Mouse (Mus musculus): ENCODE results near the gene Tbc1d22a. TPM values are rescaled to one million over a fixed set of nuclear protein-coding genes. Genes with fewer than 3 reads are reported as not detected.
A peak's percentile ranks its signal among the peaks of the same experiment; 100 is the strongest.
"Not testable (repeated sequence)": the region's sequence is repeated elsewhere in the genome, so short reads cannot be mapped to it uniquely, and the experiment has no call there.

Tbc1d22a gene
- polyA plus RNA-seq, 1 experiment from 2014 or later = 13.8 TPM

GRCm38 (mm10) chr15:86184071-86184470 is 30.2 kb upstream of the Tbc1d22a start:
- H3K27me3 ChIP-seq = peaks cover 5% of the 10 kb centered on the region; the same call in 1 of the 2 replicates
- H3K4me1 ChIP-seq = peaks cover 52% of the 10 kb centered on the region
- H3K36me3 ChIP-seq = no peaks in the 10 kb centered on the region
- no peak for ATAC-seq (ENCODE audit: low FRiP score)
- WGBS = 69% methylated on average over 5 of the region's 5 CpGs
- peak overlapping the region; percentile 92 for H3K4me3 ChIP-seq
- no peak overlapping the region for H3K27ac ChIP-seq
- peak overlapping the region; percentile 86 for H3K4me2 ChIP-seq (replicated peaks)
- peak overlapping the region; percentile 96; the same call in 1 of the 2 replicates for H3K9ac ChIP-seq
- H3K9me3 ChIP-seq (replicated peaks) = no peaks in the 10 kb centered on the region

DNA sequence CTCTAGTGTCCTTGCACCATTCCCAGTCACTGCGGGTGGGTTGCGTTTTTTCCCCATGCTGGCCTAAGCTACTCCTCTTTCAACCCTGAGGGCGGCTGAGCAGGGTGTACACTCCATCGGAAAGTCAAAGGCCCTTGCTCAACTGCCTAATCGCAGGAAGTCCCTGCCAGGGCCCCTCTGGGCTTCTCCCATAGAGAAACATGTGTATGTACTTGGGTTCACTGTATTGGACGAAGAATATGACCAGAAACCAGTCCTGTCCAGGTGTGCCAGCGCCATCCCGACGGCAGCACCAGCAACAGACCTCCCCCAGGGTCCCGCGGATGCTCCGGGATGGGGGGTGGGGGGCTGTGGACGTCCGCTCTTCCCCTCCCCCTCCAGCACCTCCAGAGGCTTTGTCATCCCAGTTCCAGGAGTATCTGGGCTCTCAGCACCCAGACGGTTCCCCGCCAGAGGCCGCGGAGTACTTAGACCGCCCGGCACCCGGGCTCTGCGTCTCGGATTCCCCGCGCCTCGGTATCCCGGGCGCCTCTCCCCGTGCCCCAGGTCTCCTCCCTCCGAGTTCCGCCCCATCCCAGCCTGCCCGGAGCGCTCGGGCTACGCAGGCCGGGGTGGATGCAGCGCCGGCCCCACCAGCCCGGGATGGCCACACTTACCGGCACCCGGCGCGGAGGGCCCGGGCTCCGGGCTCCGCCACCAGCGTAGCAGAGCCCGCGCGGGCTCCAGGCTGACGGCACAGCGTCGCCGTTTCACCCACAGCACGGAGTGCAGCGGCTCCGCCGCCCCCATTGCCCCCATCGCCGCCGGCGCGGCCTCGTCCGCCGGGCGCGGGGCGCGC is 29.2 kb upstream of the Tbc1d22a start:
- H3K27ac ChIP-seq = peak overlapping the region; percentile 90
- H3K4me1 ChIP-seq = peaks cover 55% of the 10 kb centered on the region
- H3K4me3 ChIP-seq = peak overlapping the region; percentile 92
- peak overlapping the region; percentile 96 for H3K9ac ChIP-seq
- whole genome bisulfite sequencing = under 1% methylated on average over 63 of the region's 70 CpGs
- peak; percentile 38 for ATAC-seq (ENCODE audit: low FRiP score)
- H3K4me2 ChIP-seq (replicated peaks) = peak overlapping the region; percentile 86
- H3K36me3 ChIP-seq = no peaks in the 10 kb centered on the region
- peaks cover 5% of the 10 kb centered on the region; the same call in 1 of the 2 replicates for H3K27me3 ChIP-seq
- no peaks in the 10 kb centered on the region for H3K9me3 ChIP-seq (replicated peaks)

- Histone ChIP-seq H3K9me3 (replicated peaks) (no peaks in the 10 kb centered on the region), H3K4me2 (replicated peaks) (peak within 1 kb of the TSS; percentile 86), H3K4me3 (peak within 1 kb of the TSS; percentile 92), H3K9ac (peak within 1 kb of the TSS; percentile 96), H3K27ac (peak within 1 kb of the TSS; percentile 90), H3K27me3 (peaks cover 5% of the 10 kb centered on the region; the same call in 1 of the 2 replicates), H3K4me1 (peaks cover 55% of the 10 kb centered on the region), H3K36me3 (no peaks in the 10 kb centered on the region)
- peak; percentile 55 for ATAC-seq (ENCODE audit: low FRiP score)
- 4% methylated on average over 36 of the region's 43 CpGs for WGBS
Measured at GRCm38 (mm10) chr15:86185689-86186569, 28.3 kb upstream of the Tbc1d22a start, which contains the start of gene Cerk. Gene Cerk (minus strand): TSS chr15:86186141.

DNA sequence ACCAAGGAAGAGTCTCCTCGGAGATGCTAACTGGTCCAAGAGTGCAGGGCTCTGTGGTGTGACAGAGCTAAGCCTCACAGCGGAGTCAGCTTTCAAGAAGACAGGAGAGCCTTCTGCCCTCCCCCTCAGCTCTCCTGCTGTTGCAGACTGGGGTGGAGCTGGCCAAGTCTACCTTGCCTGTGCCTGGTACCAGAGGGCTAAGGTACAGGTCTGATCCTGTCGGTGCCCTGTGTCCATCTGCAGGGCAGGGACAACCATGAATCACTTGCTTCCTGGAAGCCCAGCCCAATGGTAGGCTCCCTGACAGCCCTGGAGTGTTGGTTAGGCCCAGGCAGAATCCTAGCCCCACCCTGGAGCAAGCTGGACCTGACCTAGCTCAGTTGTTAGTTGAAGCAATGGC is 27.6 kb upstream of the Tbc1d22a start:
- no peaks in the 10 kb centered on the region for H3K9me3 ChIP-seq (replicated peaks)
- no peak for ATAC-seq (ENCODE audit: low FRiP score)
- H3K4me3 ChIP-seq = no peak overlapping the region
- H3K27me3 ChIP-seq = peaks cover 5% of the 10 kb centered on the region; the same call in 1 of the 2 replicates
- no peak overlapping the region for H3K27ac ChIP-seq
- H3K36me3 ChIP-seq = no peaks in the 10 kb centered on the region
- WGBS = 55% methylated on average over 3 of the region's 3 CpGs
- H3K4me2 ChIP-seq (replicated peaks) = 0 out of 2 replicates have a peak overlapping the region, but pooled peaks have one; percentile 86
- peaks cover 54% of the 10 kb centered on the region for H3K4me1 ChIP-seq
- no peak overlapping the region for H3K9ac ChIP-seq

GRCm38 (mm10) chr15:86188186-86188585 is 26.1 kb upstream of the Tbc1d22a start:
- Histone ChIP-seq H3K9me3 (replicated peaks) (no peaks in the 10 kb centered on the region), H3K4me2 (replicated peaks) (no peak overlapping the region), H3K4me3 (no peak overlapping the region), H3K27me3 (peaks cover 5% of the 10 kb centered on the region; the same call in 1 of the 2 replicates), H3K4me1 (peaks cover 42% of the 10 kb centered on the region), H3K36me3 (no peaks in the 10 kb centered on the region), H3K27ac (peak overlapping the region; percentile 66), H3K9ac (no peak overlapping the region)
- peak; percentile 57 for ATAC-seq (ENCODE audit: low FRiP score)
- WGBS = 14% methylated on average over 5 of the region's 5 CpGs

GRCm38 (mm10) chr15:86188746-86189470 is 25.4 kb upstream of the Tbc1d22a start:
- 0 out of 2 replicates have a peak, but pooled peaks have one; percentile 18 for ATAC-seq (ENCODE audit: low FRiP score)
- peak overlapping the region; percentile 66 for H3K27ac ChIP-seq
- no peak overlapping the region for H3K9ac ChIP-seq

GRCm38 (mm10) chr15:86190387-86190786 is 23.9 kb upstream of the Tbc1d22a start:
- Histone ChIP-seq H3K36me3 (no peaks in the 10 kb centered on the region), H3K4me3 (no peak overlapping the region), H3K9me3 (replicated peaks) (no peaks in the 10 kb centered on the region), H3K4me2 (replicated peaks) (no peak overlapping the region), H3K4me1 (peaks cover 27% of the 10 kb centered on the region), H3K9ac (no peak overlapping the region), H3K27ac (no peak overlapping the region), H3K27me3 (peaks cover 5% of the 10 kb centered on the region; the same call in 1 of the 2 replicates)
- no peak for ATAC-seq (ENCODE audit: low FRiP score)
- 75% methylated on average over 3 of the region's 3 CpGs for WGBS

More at GRCm38 (mm10) chr15:86188746-86189470, 25.4 kb upstream of the Tbc1d22a start:
- no peak overlapping the region for H3K4me3 ChIP-seq
- peaks cover 5% of the 10 kb centered on the region; the same call in 1 of the 2 replicates for H3K27me3 ChIP-seq
- WGBS = 35% methylated on average over 10 of the region's 10 CpGs
- H3K9me3 ChIP-seq (replicated peaks) = no peaks in the 10 kb centered on the region
- H3K4me2 ChIP-seq (replicated peaks) = no peak overlapping the region
- no peaks in the 10 kb centered on the region for H3K36me3 ChIP-seq
- peaks cover 38% of the 10 kb centered on the region for H3K4me1 ChIP-seq

GRCm38 (mm10) chr15:86191505-86191904 is 22.8 kb upstream of the Tbc1d22a start:
- ATAC-seq (ENCODE audit: low FRiP score) = no peak
- Histone ChIP-seq H3K36me3 (no peaks in the 10 kb centered on the region), H3K4me2 (replicated peaks) (no peak overlapping the region), H3K9ac (no peak overlapping the region), H3K4me1 (peaks cover 19% of the 10 kb centered on the region), H3K27me3 (peaks cover 4% of the 10 kb centered on the region; the same call in 1 of the 2 replicates), H3K27ac (no peak overlapping the region), H3K4me3 (no peak overlapping the region), H3K9me3 (replicated peaks) (no peaks in the 10 kb centered on the region)
- 50% methylated on average over 1 of the region's 1 CpGs for WGBS

GRCm38 (mm10) chr15:86191933-86192332 is 22.3 kb upstream of the Tbc1d22a start:
- H3K36me3 ChIP-seq = no peaks in the 10 kb centered on the region
- H3K4me2 ChIP-seq (replicated peaks) = no peak overlapping the region
- H3K4me1 ChIP-seq = peaks cover 15% of the 10 kb centered on the region
- WGBS = 58% methylated on average over 3 of the region's 3 CpGs
- H3K27ac ChIP-seq = no peak overlapping the region
- H3K9me3 ChIP-seq (replicated peaks) = no peaks in the 10 kb centered on the region
- no peak overlapping the region for H3K4me3 ChIP-seq
- no peak overlapping the region for H3K9ac ChIP-seq
- ATAC-seq (ENCODE audit: low FRiP score) = no peak
- no peaks in the 10 kb centered on the region; the same call in 1 of the 2 replicates for H3K27me3 ChIP-seq

- H3K9me3 ChIP-seq (replicated peaks); H3K4me3 ChIP-seq; H3K9ac ChIP-seq; H3K4me2 ChIP-seq (replicated peaks); H3K27me3 ChIP-seq; H3K4me1 ChIP-seq; H3K27ac ChIP-seq; H3K36me3 ChIP-seq: not testable (repeated sequence)
- WGBS = 78% methylated on average over 55 of the region's 55 CpGs
- ATAC-seq (ENCODE audit: low FRiP score) = peak; percentile 94
Measured at GRCm38 (mm10) chr15:86194676-86195453, 19.4 kb upstream of the Tbc1d22a start.

- H3K9ac ChIP-seq = no peak overlapping the region
- no peaks in the 10 kb centered on the region for H3K9me3 ChIP-seq (replicated peaks)
- 79% methylated on average over 5 of the region's 5 CpGs for WGBS
- no peak for ATAC-seq (ENCODE audit: low FRiP score)
- no peak overlapping the region for H3K27ac ChIP-seq
- H3K36me3 ChIP-seq = no peaks in the 10 kb centered on the region
- H3K4me2 ChIP-seq (replicated peaks) = no peak overlapping the region
- peaks cover 3% of the 10 kb centered on the region; the same call in 1 of the 2 replicates for H3K4me1 ChIP-seq
- no peak overlapping the region for H3K4me3 ChIP-seq
- H3K27me3 ChIP-seq = no peaks in the 10 kb centered on the region
Measured at GRCm38 (mm10) chr15:86199052-86199451, 15.2 kb upstream of the Tbc1d22a start.
